Mouse (Mus musculus): ENCODE measurements around the gene Cltb.
"Not testable (repeated sequence)": the region's sequence is repeated elsewhere in the genome, so short reads cannot be mapped to it uniquely, and the experiment has no call there.

Gene Cltb

GRCm38 (mm10) chr13:54610972-54611754 is at the start of gene Cltb:
TSS of gene Cltb (minus strand) at chr13:54611344.
- peak; percentile 93 to 94 for DNase-seq

GRCm38 (mm10) chr13:54660877-54661276 is 49.7 kb upstream of the Cltb start:
- no peak for DNase-seq

- no peak for DNase-seq
These were observed 39.3 kb upstream of the Cltb start for GRCm38 (mm10) chr13:54650461-54650860.

- no peak for DNase-seq
These were observed 23.9 kb upstream of the Cltb start for GRCm38 (mm10) chr13:54635011-54635410.

GRCm38 (mm10) chr13:54632731-54633277 is 21.7 kb upstream of the Cltb start:
- DNase-seq: no peak

GRCm38 (mm10) chr13:54629128-54629527 is 18.0 kb upstream of the Cltb start:
- DNase-seq: no peak

- DNase-seq: no peak
These were observed 10.9 kb upstream of the Cltb start for GRCm38 (mm10) chr13:54621960-54622521.

GRCm38 (mm10) chr13:54621155-54621932 is 10.2 kb upstream of the Cltb start, which contains the start of gene Faf2:
TSS of gene Faf2 (plus strand) at chr13:54621784.
- peak; percentile 99 for DNase-seq

- DNase-seq: no peak
These were observed 5.9 kb upstream of the Cltb start for GRCm38 (mm10) chr13:54616998-54617397.

GRCm38 (mm10) chr13:54616307-54616706 is 5.2 kb upstream of the Cltb start:
- DNase-seq: no peak

- DNase-seq: not testable (repeated sequence)
These were observed 2.0 kb upstream of the Cltb start for GRCm38 (mm10) chr13:54613141-54613540.

- DNase-seq: no peak
These were observed 552 bp downstream of the Cltb start for GRCm38 (mm10) chr13:54610613-54610971.

GRCm38 (mm10) chr13:54609301-54609700 is 1.8 kb downstream of the Cltb start:
- no peak for DNase-seq

GRCm38 (mm10) chr13:54608666-54609065 is 2.5 kb downstream of the Cltb start:
- no peak for DNase-seq

GRCm38 (mm10) chr13:54608002-54608401 is 3.1 kb downstream of the Cltb start:
- DNase-seq: no peak

- no peak for DNase-seq
These were observed 3.9 kb downstream of the Cltb start for GRCm38 (mm10) chr13:54607204-54607603.

- no peak for DNase-seq
These were observed 5.7 kb downstream of the Cltb start for GRCm38 (mm10) chr13:54605426-54605825.

- DNase-seq: no peak
These were observed 6.9 kb downstream of the Cltb start for GRCm38 (mm10) chr13:54604221-54604620.

- no peak for DNase-seq
These were observed 7.6 kb downstream of the Cltb start for GRCm38 (mm10) chr13:54603501-54603900.

GRCm38 (mm10) chr13:54602639-54603111 is 8.5 kb downstream of the Cltb start:
- no peak for DNase-seq

- DNase-seq: no peak
These were observed 12.5 kb downstream of the Cltb start for GRCm38 (mm10) chr13:54598622-54599143.

- no peak for DNase-seq
These were observed 14.3 kb downstream of the Cltb start for GRCm38 (mm10) chr13:54596870-54597269.

GRCm38 (mm10) chr13:54596107-54596690 is 14.9 kb downstream of the Cltb start:
- no peak for DNase-seq
